Mouse (Mus musculus) right cerebral cortex, adult 18-20 months (tissue): ENCODE results near the gene Klf9.

Source experiments
- DNase-seq: peaks from one replicate; pipeline ENCODE4 v3.0.0; 2022; ENCODE audit warnings: mixed read lengths

Klf9 gene

GRCm38 (mm10) chr19:23140689-23141317, at the start of gene Klf9:
Gene Klf9, plus strand, starts transcription at chr19:23141226.
- peak; percentile 98 for DNase-seq

GRCm38 (mm10) chr19:23091586-23091985, 49.4 kb upstream of the Klf9 start:
- peak; percentile 83 for DNase-seq

DNA sequence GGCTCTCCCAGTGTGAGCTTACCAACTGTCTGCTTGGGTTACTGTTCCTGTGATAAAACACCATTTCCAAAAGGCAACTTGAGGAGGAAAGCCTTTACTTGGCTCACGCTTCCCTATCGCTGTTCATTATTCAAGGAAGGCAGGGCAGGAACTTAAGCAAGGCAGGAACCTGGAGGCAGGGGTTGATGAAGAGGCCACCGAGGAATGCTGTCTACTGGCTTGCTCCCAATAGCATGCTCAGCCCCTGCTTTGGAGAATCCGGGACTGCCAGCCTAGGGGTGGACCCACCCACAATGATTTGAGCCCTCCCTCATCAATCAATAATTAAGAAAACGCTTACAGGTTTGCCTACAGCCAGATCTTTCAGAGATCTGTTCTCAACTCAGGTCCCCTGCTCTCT, 47.5 kb upstream of the Klf9 start:
- DNase-seq = no peak

GRCm38 (mm10) chr19:23094906-23095305, 46.1 kb upstream of the Klf9 start:
- no peak for DNase-seq

DNA sequence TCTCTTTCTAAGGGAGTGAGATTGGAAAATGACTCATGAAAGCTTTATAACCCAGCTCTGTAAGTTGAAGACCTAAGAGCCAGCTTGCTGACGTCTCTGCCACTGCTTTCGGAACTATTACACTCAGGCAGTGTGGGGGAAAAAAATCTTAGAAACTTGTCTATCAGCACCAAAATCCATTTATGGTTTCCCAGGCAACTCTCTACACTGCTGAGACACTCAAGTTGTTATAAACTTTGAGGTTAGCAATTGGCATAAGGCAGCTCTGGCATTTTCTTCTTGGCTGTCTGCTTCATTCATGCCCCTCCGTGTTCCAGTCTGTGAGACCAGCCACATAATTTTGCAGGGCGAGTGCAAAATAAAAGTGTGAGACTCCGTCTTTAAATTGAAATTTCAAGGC, 34.2 kb upstream of the Klf9 start:
- DNase-seq = peak; percentile 21

DNA sequence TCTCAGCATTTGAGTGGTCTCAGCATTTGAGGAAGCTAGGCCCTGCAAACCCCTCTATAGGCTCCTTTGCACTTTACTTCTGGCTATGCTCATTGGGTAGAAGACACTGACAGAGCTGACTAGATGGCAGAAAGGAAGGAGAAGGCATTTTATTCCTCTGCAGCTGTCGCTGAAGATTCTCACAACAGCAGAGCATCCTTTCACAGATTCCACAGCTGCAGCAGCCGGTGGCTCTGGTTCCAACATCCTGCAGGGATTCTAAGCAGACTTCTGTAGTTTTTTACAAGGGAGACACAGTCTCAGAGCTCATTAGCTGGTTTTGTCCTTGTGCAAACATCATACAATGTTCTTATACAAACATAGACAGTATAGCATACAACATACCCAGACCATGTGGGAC, 33.7 kb upstream of the Klf9 start:
- DNase-seq = peak; percentile 11

GRCm38 (mm10) chr19:23121875-23122274, 19.2 kb upstream of the Klf9 start:
- DNase-seq = no peak

DNA sequence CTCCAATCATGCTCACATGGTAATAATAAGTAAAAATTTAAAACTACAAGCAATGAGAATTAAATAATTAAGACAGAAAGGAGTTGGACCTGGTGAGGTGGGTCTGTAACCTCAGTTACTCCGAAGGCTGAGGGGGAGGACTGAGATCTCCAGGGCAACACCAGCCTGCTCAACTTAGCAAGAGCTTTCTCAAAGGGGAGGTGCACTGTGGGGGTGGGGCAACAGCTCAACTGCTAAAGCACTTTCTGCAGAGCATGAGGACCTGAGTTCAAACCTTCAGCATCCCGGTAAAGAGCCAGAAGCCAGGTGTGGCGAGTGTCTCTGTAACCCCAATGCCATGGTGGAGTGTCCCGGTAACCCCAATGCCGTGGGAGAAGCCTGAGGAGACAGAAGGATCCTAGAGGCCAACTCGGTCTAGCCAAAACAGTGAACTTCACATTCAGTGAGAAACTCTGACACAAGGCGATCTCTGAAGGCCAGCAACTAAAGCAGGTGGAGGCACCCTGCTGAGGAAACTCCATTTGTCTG, 16.9 kb upstream of the Klf9 start:
- no peak for DNase-seq

DNA sequence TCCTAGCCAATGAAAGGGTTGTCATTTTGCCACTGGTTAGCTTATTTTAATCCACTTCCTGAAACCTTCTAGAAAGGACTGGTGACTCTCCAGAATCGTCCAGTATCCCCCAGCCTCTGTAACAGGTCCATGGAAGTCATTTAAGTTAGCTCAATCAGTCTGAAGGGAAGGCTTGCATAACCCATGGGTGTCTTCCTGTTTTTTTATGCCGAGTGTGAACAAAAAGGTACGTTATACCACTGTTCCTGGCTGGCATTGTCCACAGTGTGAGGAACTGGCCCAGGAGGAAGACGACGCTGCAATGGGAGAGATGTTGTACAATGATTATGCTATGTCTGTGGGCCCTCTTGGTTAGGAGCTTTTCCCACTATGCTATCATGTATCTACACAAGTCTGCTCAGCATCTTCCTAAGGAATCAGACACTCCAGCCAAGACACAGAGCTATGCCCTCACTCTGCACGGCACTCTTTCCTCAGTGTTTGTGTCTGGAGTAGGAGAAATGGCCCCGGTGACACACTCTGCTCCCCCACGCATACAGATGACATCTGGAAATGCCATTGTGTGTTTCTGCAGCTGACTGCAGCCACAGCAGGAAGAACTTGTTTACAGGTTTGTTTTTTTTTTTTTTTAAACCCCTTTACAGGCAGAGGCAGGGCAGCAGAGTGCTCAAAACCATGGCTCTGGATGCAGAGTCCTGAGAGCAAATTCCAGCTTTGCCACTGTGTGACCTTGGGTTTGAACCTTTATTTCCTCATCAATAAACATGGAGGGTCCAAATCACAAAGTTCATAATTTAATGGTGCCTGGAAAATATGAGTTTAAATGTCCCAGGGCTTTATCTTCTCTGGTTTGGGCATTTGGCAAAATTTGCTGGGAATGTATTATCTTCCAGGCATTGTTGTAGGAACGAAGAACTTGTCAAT, 15.5 kb upstream of the Klf9 start:
- no peak for DNase-seq

DNA sequence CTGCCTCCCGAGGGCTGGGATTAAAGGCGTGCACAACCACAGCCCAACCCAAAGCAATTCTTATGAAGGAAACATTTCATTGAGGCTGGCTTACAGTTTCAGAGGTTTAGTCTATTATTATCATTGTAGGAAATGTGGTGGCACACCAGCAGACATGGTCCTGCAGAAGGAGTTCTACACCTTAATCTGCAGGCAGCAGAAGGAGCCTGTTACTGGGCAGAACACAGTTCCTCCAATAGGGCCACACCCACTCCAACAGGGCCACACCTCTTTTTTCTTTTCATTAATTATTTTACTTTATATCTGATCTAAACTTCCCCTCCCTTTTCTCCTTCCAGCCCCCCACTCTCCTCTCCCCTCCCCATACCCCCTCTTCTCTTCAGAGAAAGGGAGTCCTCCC, 11.1 kb upstream of the Klf9 start:
- DNase-seq = no peak

DNA sequence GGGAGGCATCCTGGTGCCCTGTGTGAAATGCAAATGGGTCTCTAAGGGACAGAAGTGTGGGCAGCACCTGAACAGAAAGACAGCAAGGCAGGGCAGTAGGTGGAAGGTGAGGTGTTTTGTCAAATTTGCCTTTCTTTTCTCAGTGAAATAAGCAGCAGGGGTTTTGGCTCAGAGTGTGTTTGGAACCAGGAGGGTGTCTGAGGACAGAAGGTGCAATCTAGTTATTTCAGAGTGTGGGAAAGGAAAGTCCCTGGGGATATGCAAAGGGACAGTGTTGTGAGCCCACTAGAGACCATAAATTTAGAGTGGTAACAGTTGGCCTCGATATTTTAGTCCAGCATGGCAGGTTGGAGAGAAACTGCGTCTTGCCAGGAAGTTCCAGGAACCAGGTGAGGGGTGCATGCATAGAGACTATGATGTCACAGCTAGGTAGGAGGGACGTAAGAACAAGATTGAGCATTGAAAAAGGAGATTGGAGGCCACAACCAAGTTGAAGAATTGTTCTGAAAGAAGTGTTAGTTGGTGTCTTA, 8.9 kb upstream of the Klf9 start:
- no peak for DNase-seq

GRCm38 (mm10) chr19:23132720-23133426, 8.2 kb upstream of the Klf9 start:
- DNase-seq = no peak

- DNase-seq = peak; percentile 56
Observed at GRCm38 (mm10) chr19:23133427-23134094, 7.5 kb upstream of the Klf9 start.

GRCm38 (mm10) chr19:23134095-23134440, 7.0 kb upstream of the Klf9 start:
- peak; percentile 93 for DNase-seq

- peak; percentile 93 for DNase-seq
Observed at GRCm38 (mm10) chr19:23134441-23135301, 6.4 kb upstream of the Klf9 start.

- peak; percentile 95 for DNase-seq
Observed at GRCm38 (mm10) chr19:23135349-23136201, 5.5 kb upstream of the Klf9 start.

DNA sequence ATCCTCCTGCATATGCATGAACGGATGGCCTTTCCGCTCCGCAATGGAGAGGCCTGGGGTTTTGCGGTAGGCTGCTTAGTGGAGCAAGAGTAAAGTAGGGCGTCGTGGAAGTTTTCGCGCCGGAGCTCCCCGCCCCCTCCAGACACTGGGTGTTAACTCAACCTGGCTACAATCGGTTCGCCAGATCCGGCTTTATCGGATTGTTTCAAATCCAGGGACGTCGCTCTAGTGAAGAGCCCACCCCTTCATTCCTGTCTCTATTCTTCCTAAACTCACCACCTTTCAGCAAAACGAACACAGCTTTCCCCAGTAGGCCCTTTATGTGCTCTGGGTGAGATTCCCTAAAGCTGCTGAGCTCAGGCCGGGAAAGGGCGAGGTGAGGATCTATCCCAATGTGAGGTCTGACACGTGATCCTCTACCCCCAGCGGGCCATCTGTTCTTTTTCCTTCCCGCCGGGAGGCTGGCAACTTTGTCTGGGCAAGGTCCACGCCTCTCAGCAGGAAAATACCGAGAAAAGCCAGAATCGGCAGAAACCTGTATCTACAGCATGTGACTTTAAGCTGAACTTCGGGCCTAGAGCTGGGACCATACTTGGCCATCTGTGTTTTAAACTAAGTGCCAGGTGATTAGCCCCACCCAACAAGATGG, 4.7 kb upstream of the Klf9 start:
- DNase-seq = peak; percentile 64

DNA sequence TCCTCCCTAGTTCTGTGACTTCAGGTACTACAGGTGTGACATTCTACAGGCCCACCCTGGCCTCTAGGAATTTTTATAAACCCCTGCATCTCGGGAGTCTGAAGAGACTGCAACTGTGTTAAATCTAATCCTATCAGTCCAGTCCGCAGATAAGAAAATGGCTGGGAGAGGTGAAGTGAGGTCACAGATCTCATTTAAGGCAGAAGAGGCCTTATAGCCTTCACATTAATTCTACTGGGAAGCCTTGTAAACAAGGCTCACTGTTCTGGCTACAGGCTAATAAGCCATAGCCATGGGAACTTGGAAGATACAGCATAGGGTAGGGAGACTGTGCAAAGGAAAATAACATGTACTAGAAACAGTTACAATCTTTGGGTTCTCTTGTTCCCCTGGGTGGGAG, 3.7 kb upstream of the Klf9 start:
- DNase-seq = no peak

DNA sequence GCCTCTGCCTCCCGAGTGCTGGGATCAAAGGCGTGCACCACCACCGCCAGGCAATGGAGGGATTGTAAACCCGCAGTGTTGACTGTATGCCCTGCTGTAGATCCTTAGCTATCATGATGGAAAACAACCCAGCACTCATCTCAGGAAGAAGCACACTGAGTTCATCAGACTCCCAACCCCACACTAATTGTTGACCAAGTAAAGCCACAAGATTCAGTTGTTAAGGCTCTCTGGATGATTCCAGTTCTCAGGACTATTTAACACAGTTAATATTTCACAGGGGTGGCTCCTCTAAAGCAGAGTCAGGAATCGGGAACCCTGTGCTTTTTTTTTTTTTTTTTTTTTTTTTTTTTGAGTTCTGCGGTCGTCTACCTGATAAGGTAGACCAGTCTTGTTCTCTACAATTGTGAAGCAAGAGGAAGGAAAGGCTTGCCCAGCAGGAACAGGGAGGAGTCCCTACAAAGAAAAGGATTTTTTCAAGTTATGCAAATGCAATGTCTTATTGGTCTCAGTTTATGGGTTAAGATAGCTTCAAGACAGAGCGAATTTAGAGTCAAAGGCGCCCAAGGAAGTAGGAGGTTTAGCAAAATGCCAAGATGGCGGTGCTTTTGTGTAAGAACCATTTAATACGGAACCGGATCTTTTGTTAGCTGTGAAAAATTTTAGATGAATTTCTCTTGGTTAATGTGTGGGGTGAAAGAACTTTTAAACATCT, 1.1 kb upstream of the Klf9 start:
- no peak for DNase-seq
